Mouse (Mus musculus) spleen, adult 2 months (tissue): ENCODE data around the gene Slc41a1. TPM values are rescaled to one million over a fixed set of nuclear protein-coding genes. Genes with fewer than 3 reads are reported as not detected.

Source experiments
- DNase-seq, 2 experiments: peaks; one replicate each; pipeline versions ENCODE4 v3.0.0 to v3.0.0-alpha.2; 2012 to 2021; ENCODE audit warnings: low spot score in 2 of 2, low read depth in 1 of 2
- H3K27ac ChIP-seq: fragments of 200-500 bp; 2 replicates; pipeline ENCODE4 v1.5.1; 2012; ENCODE audit warnings: low read length, inconsistent platforms; ENCODE audit not compliant: insufficient read depth
- H3K27me3 ChIP-seq: fragments of 200-500 bp; 2 replicates; pipeline ENCODE4 v1.6.1; 2012; ENCODE audit warnings: mild to moderate bottlenecking, moderate library complexity, low read length, inconsistent platforms; ENCODE audit not compliant: control insufficient read depth, insufficient read depth
- H3K36me3 ChIP-seq: fragments of 200-500 bp; 2 replicates; pipeline ENCODE4 v1.6.1; 2012; ENCODE audit warnings: mild to moderate bottlenecking, low read length, inconsistent platforms; ENCODE audit not compliant: control insufficient read depth, insufficient read depth
- H3K4me1 ChIP-seq: fragments of 200-500 bp; 2 replicates; pipeline ENCODE4 v1.6.1; 2011; ENCODE audit warnings: inconsistent platforms; ENCODE audit not compliant: control insufficient read depth, insufficient read depth, insufficient read length
- H3K4me3 ChIP-seq: fragments of 200-500 bp; 2 replicates; pipeline ENCODE4 v1.5.1; 2011; ENCODE audit warnings: mild to moderate bottlenecking, inconsistent platforms; ENCODE audit not compliant: insufficient read depth, insufficient read length; ENCODE audit errors: extremely low read depth
- CTCF ChIP-seq: fragments of 200-500 bp; IDR thresholded peaks from 2 replicates; pipeline ENCODE4 v1.5.1; 2011; ENCODE audit warnings: mild to moderate bottlenecking, inconsistent platforms; ENCODE audit not compliant: insufficient read depth, insufficient read length, insufficient replicate concordance; ENCODE audit errors: extremely low read depth
- POLR2A ChIP-seq: fragments of 200-500 bp; IDR thresholded peaks from 2 replicates; pipeline ENCODE4 v1.6.1; 2011; ENCODE audit warnings: low read depth, low read length, inconsistent platforms
- whole genome bisulfite sequencing: fragments of 180-500 bp; shearing (Covaris S2); methylation state at CpG from one replicate; pipeline ENCODE4 v1.1.7; 2018; 5-methylcytosine and 5-hydroxymethylcytosine counted together
- polyA plus RNA-seq: library from polyadenylated mRNA; depleted of rRNA; stranded (reverse); fragments of >200 nt; gene quantifications from 2 replicates; pipeline ENCODE4 v1.2.3, GENCODE M21; 2012

Slc41a1 gene
- polyA plus RNA-seq, 1 experiment: 22.9 TPM

GRCm38 (mm10) chr1:131861811-131862210, 34.5 kb downstream of the Slc41a1 start:
- H3K36me3 ChIP-seq: no peaks in the 10 kb centered on the region
- H3K4me3 ChIP-seq: no peak overlapping the region
- no peaks in the 10 kb centered on the region for H3K4me1 ChIP-seq
- 86% methylated on average over 4 of the region's 4 CpGs for WGBS
- DNase-seq: no peak
- no peak for TF ChIP-seq POLR2A
- H3K27ac ChIP-seq: no peak overlapping the region
- H3K27me3 ChIP-seq: no peaks in the 10 kb centered on the region

GRCm38 (mm10) chr1:131865596-131865995, 38.3 kb downstream of the Slc41a1 start:
- H3K36me3 ChIP-seq: peaks cover 4% of the 10 kb centered on the region; the same call in 1 of the 2 replicates
- H3K4me3 ChIP-seq: no peak overlapping the region
- DNase-seq: no peak
- peaks cover 3% of the 10 kb centered on the region; the same call in 1 of the 2 replicates for H3K4me1 ChIP-seq
- WGBS: 87% methylated on average over 5 of the region's 5 CpGs
- TF ChIP-seq CTCF: no peak
- TF ChIP-seq POLR2A: no peak
- no peak overlapping the region for H3K27ac ChIP-seq
- no peaks in the 10 kb centered on the region for H3K27me3 ChIP-seq

GRCm38 (mm10) chr1:131866304-131866999, 39.2 kb downstream of the Slc41a1 start:
- 29% methylated on average over 6 of the region's 6 CpGs for WGBS
- Histone ChIP-seq H3K36me3 (peaks cover 5% of the 10 kb centered on the region), H3K27ac (no peak overlapping the region), H3K4me3 (peak overlapping the region; percentile 22), H3K4me1 (peaks cover 3% of the 10 kb centered on the region; the same call in 1 of the 2 replicates), H3K27me3 (no peaks in the 10 kb centered on the region)
- TF ChIP-seq POLR2A: no peak
- no peak for TF ChIP-seq CTCF
- no peak for DNase-seq

GRCm38 (mm10) chr1:131867093-131867945, 40.0 kb downstream of the Slc41a1 start, which contains the start of gene Rab29:
TSS of gene Rab29 (plus strand) at chr1:131867224.
- peak within 1 kb of the TSS; percentile 91 for H3K27ac ChIP-seq
- under 1% methylated on average over 46 of the region's 46 CpGs for WGBS
- H3K4me3 ChIP-seq: peak within 1 kb of the TSS; percentile 90
- H3K4me1 ChIP-seq: peaks cover 3% of the 10 kb centered on the region; the same call in 1 of the 2 replicates
- no peaks in the 10 kb centered on the region for H3K27me3 ChIP-seq
- TF ChIP-seq CTCF (peak; percentile 85), POLR2A (peak; percentile 12)
- H3K36me3 ChIP-seq: peaks cover 9% of the 10 kb centered on the region
- DNase-seq: peak; percentile 85 to 90

- no peaks in the 10 kb centered on the region for H3K27me3 ChIP-seq
- peaks cover 12% of the 10 kb centered on the region for H3K36me3 ChIP-seq
- peak overlapping the region; percentile 90 for H3K4me3 ChIP-seq
- peak in 1 of 2 experiments; percentile 15 for DNase-seq
- peak overlapping the region; percentile 91 for H3K27ac ChIP-seq
- 27% methylated on average over 10 of the region's 10 CpGs for WGBS
- TF ChIP-seq CTCF (no peak), POLR2A (no peak)
- peaks cover 3% of the 10 kb centered on the region; the same call in 1 of the 2 replicates for H3K4me1 ChIP-seq
Measured at GRCm38 (mm10) chr1:131867946-131868290, 40.6 kb downstream of the Slc41a1 start.

- TF ChIP-seq POLR2A: no peak
- Histone ChIP-seq H3K4me3 (no peak overlapping the region), H3K36me3 (peaks cover 12% of the 10 kb centered on the region), H3K27ac (no peak overlapping the region), H3K4me1 (peaks cover 3% of the 10 kb centered on the region; the same call in 1 of the 2 replicates), H3K27me3 (no peaks in the 10 kb centered on the region)
- WGBS: 94% methylated on average over 2 of the region's 2 CpGs
- DNase-seq: no peak
Measured at GRCm38 (mm10) chr1:131869561-131869960, 42.3 kb downstream of the Slc41a1 start.
